Mouse (Mus musculus) kidney, embryonic 15.5 days (tissue): ENCODE measurements at regions not wholly inside any gene's neighbourhood (a gene's known extent, or its start where the extent isn't known, plus 50 kb on each side); places are given as distances from the start of the nearest gene placed in this dataset.

Experiments used
- ATAC-seq: fragments of 200-750 bp; cut with Nextera tagmentation; replicated peaks from 2 replicates; pipeline ENCODE4 v1.8.0; 2017; ENCODE audit warnings: moderate TSS enrichment; ENCODE audit not compliant: low FRiP score
- H3K27ac ChIP-seq: fragments of 300-500 bp; sonication (generic); 2 replicates; pipeline ENCODE4 v1.5.1; 2015; ENCODE audit warnings: mild to moderate bottlenecking, inconsistent platforms
- H3K27me3 ChIP-seq: fragments of 300-500 bp; sonication (generic); 2 replicates; pipeline ENCODE4 v1.6.1; 2015; ENCODE audit warnings: inconsistent platforms
- H3K36me3 ChIP-seq: fragments of 300-500 bp; sonication (generic); 2 replicates; pipeline ENCODE4 v1.6.1; 2015; ENCODE audit warnings: inconsistent platforms
- H3K4me1 ChIP-seq: fragments of 300-500 bp; sonication (generic); 2 replicates; pipeline ENCODE4 v1.6.1; 2015; ENCODE audit warnings: inconsistent platforms
- H3K4me2 ChIP-seq: fragments of 300-500 bp; sonication (generic); 2 replicates; pipeline ENCODE4 v1.6.1; 2015; ENCODE audit warnings: moderate library complexity, mild to moderate bottlenecking, inconsistent platforms
- H3K4me3 ChIP-seq: fragments of 300-500 bp; sonication (generic); replicated peaks from 2 replicates; pipeline ENCODE4 v1.5.1; 2015; ENCODE audit warnings: mild to moderate bottlenecking, inconsistent platforms
- H3K9ac ChIP-seq: fragments of 300-500 bp; sonication (generic); 2 replicates; pipeline ENCODE4 v1.6.1; 2015; ENCODE audit warnings: mild to moderate bottlenecking, inconsistent platforms
- H3K9me3 ChIP-seq: fragments of 300-500 bp; sonication (generic); replicated peaks from 2 replicates; pipeline ENCODE4 v1.6.1; 2016; ENCODE audit warnings: inconsistent platforms
- WGBS: fragments of 180-500 bp; shearing (Covaris S2); methylation state at CpG from one replicate; pipeline ENCODE4 v1.1.7; 2015; ENCODE audit warnings: mixed read lengths; 5-methylcytosine and 5-hydroxymethylcytosine counted together

GRCm38 (mm10) chr16:75155441-75156038 is 430.3 kb downstream of the Lipi start:
- ATAC-seq = no peak
- H3K36me3 ChIP-seq = no peaks in the 10 kb centered on the region
- H3K9me3 ChIP-seq = no peaks in the 10 kb centered on the region
- H3K27me3 ChIP-seq = no peaks in the 10 kb centered on the region
- H3K27ac ChIP-seq = no peak overlapping the region
- 83% methylated on average over 5 of the region's 5 CpGs for WGBS
- H3K4me2 ChIP-seq = no peak overlapping the region
- no peak overlapping the region for H3K9ac ChIP-seq
- H3K4me1 ChIP-seq = no peaks in the 10 kb centered on the region
- no peak overlapping the region for H3K4me3 ChIP-seq
